Mouse (Mus musculus) thymus, adult 2 months (tissue): Measurements from ENCODE around the gene Clec11a.

ENCODE experiments used
- CTCF ChIP-seq: fragments of 200-500 bp; IDR thresholded peaks from 2 replicates; pipeline ENCODE4 v1.5.1; 2012; ENCODE audit warnings: mild to moderate bottlenecking, control low read depth, low read length, moderate library complexity, borderline replicate concordance; ENCODE audit not compliant: control insufficient read depth, poor library complexity, insufficient read depth; ENCODE audit errors: extremely low read depth
- POLR2A ChIP-seq: fragments of 200-500 bp; IDR thresholded peaks from 2 replicates; pipeline ENCODE4 v1.6.1; 2012; ENCODE audit warnings: mild to moderate bottlenecking, low read length, control low read depth, moderate library complexity; ENCODE audit not compliant: control insufficient read depth, poor library complexity, insufficient read depth; ENCODE audit errors: extremely low read depth

GRCm38 (mm10) chr7:44335031-44335878, 28.6 kb upstream of the Clec11a start:
- TF ChIP-seq CTCF, result no peak
- no peak for TF ChIP-seq POLR2A
